Mouse (Mus musculus): ENCODE measurements around the gene Eif2b1.
A peak's percentile ranks its signal among the peaks of the same experiment; 100 is the strongest.
"Not testable (repeated sequence)": the region's sequence is repeated elsewhere in the genome, so short reads cannot be mapped to it uniquely, and the experiment has no call there.

Gene Eif2b1

DNA sequence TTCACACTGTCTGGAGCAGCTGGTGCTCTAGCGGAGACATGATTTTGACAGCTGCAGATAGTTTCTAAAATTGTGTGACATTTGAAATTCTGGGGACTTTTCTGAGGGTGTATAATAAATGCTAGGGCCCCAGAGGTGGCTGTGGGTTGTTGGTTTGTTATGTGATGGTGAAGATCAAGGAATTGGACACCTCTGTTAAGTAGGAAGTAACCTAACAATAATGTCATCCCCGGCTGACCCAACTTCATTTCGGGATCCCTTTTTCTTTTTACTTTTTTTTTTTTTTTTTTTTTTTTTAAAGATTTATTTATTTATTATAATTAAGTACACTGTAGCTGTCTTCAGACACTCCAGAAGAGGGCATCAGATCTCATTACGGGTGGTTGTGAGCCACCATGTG is 28.2 kb downstream of the Eif2b1 start:
- DNase-seq (ENCODE audit: low read depth, low spot score) = not testable (repeated sequence)

DNA sequence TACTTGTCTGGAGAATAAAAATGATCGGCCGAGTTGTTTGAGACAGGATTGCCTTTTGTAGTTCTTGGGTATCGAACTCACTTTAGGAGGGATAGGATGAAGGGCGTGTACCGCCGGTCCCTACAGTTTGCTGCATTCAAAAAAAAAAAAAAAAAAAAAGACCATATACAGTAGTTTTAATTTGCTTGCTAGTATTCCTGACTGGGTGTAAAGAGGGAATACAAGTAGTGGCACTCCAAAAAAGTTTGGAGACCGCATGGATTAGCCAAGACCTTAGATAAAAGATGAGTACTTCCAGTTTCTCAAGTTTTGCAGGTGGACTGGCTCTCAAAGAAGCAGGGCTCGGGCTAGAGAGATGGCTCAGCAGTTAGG is 37.3 kb downstream of the Eif2b1 start:
- no peak for DNase-seq (ENCODE audit: low read depth, low spot score)

DNA sequence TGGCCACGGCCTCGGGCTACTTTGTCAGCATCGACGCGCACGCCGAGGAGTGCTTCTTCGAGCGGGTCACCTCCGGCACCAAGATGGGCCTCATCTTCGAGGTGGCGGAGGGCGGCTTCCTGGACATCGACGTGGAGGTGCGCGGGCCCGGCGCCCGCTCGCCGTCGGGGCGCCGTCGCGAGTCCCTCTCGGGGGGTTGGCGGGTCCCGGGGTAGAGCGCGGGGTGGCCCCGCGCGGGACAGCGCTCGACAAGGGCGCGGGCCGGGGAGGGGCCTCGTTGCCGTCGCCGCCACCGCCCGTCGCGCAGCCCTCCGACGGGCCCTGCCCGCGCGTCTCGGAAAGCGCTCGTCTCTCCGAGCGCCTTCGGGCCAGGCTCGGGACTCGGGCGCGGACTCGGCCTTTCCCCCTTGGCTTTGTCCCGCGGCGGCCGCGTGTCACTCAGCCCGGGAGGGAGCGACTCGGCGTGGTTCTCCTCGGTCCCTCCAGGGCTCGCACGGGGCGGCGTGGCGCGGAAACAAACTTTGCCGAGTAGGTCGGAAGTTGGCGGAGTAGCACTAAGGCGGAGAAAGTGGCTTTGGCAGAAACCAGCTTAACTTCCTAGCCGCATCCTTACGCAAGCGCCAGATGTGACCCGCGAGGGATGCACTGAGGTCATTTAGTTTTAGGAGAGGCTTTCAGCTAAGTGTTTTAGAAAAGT is 37.9 kb downstream of the Eif2b1 start:
- peak; percentile 73 for DNase-seq (ENCODE audit: low read depth, low spot score)

DNA sequence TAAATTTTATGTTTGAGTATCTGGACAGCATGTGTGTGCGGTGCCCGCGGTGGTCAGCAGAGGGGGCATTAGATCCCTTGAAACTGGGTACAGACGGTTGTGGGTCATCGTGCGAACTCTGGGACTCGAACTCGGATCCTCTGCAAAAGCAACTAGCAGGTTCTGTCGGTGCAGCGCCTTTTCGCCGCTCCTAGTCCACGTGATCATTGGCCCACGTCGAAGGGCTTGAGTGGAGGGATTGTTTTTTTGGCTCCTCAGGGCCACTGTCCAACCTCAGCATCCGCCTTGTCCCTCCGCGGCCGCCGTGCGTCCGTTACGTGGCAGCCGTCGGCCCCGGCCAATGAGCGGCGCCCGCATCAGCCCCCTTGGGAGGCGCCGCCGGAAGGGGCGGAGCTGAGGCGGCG is 38.5 kb downstream of the Eif2b1 start, which contains the start of gene Tmed2:
Gene Tmed2, plus strand, starts transcription at position 313 of the 404 bp plus-strand sequence.
- peak; percentile 98 for DNase-seq (ENCODE audit: low read depth, low spot score)

DNA sequence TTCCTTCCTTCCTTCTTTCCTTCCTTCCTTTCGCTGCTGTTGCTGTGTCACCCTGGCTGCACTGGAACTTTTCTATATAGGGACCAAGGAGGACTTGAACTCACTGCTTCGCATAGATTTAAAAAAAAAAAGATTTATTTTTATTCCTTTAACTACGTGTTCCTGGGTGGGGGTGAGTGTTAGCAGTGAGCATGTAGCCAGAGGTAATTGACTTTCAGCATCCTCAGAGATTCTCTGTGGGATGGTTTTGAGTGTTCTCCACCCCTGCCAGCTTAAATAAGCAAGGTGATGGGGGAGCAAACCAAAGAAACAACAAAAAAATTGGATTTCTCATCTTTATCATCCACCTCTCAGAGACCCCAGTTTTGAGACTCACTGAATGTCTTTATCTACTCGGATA is 39.0 kb downstream of the Eif2b1 start:
- no peak for DNase-seq (ENCODE audit: low read depth, low spot score)

DNA sequence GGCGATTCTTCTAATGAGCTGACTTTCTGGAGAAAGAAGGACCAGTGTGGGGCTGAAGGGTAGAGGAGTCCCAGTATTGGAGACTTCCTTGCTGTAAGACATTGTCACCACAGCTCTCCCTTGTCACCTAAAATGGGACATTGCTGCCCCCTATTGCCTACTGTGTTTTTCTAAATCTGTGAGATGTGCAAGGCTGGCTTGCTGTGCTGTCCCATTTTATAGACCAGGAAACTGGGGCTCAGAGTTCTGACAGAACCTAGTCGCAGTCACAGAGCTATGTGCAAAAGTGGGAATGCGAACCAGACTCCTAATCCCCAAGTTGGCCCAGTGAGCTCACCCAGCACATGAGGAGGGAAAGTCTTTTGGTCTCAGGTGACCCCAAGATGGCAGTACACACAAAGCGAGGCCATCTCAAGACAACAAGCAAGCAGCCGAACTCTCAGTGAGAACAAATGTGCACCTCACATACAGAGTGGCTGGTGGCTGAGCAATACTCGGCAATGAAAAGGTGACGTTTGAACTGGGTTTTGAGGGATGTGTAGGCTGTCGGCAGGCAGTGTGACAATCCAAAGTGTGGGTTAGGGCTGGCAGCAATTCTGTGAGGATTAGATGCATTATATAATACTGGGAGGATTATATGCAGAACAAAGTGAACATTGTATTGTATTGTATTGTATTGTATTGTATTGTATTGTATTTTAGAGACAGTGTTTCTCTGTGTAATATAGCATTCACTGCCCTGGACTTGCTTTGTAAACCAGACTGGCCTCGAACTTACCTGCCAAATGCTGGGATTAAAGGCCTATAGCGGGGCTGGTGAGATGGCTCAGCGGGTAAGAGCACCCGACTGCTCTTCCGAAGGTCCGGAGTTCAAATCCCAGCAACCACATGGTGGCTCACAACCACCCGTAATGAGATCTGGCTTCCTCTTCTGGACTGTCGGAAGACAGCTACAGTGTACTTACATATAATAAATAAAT is 39.8 kb downstream of the Eif2b1 start:
- peak; percentile 84 for DNase-seq (ENCODE audit: low read depth, low spot score)

DNA sequence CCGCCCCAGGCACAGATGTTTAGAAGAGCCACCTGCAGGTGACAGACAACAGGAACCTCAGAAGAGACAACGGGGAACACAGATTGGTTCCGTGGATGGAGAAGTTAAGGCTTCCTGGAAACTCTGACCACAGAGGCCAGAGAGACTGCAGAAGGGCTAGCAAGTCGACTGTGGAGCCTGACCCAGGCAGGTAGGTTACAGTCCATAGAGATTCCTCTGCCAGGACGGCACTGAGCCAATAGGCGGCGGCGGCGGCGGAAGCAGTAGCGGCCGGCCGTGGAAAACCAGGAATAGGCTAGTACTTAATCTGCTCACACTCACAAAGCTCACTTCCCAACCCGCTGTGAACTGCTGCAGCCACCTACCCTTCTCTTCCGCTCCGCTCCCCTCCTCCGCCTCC is 42.2 kb downstream of the Eif2b1 start:
- DNase-seq (ENCODE audit: low read depth, low spot score) = no peak

DNA sequence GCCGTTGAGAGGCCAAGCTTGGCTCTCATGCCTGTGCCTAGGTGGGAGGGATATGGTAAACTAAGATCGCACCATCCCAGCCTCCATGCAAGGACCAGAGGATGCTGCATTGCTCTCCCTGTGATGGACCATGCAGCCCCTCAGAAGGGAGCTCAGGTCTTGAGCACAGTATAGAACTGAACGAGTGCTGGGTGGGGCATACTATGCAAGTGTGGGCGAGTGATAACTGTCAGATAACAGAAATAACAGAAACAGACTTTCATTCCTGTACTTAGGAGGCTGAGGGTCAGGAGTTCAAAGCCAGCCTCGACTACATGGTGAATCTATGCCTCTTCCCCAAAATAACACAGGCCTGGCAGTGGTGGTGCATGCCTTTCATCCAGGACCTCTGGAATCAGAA is 43.9 kb downstream of the Eif2b1 start:
- no peak for DNase-seq (ENCODE audit: low read depth, low spot score)

DNA sequence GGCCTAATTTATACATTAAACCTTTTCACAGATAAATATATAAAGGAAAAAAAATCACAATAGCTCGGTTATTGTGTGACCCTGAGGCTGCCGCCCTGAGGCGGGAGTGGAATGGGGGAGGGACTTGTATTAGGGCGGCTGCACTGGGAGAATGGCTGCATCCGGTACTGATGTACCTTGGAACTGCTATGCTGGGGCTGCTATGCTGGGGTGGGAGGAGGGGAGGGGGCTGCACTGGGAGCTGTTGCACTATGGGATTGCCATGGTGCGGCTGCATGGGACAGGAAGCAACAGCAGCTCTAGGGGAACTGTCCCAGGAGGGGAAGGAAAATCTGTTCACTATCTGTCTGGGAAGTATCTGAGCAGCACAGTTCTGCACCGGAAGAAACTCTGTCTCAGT is 46.5 kb downstream of the Eif2b1 start:
- no peak for DNase-seq (ENCODE audit: low read depth, low spot score)

DNA sequence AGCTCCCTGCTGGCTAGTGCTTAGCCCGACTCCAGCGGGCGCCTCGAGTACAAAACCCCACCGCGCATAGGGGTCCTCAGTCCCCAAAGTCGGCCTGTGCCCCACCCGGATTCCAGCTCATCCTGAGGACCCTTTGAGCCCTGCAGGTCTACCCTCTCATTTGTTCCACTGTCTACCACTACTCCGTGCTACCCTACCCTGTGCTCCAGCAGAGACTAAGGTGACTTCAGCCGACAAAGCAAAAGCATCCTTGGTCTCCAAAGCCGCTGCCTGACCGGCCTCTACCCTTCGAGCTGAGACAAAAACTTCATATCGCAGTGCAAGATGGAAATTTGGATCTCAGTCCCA is 47.4 kb downstream of the Eif2b1 start:
- DNase-seq (ENCODE audit: low read depth, low spot score) = peak; percentile 51

DNA sequence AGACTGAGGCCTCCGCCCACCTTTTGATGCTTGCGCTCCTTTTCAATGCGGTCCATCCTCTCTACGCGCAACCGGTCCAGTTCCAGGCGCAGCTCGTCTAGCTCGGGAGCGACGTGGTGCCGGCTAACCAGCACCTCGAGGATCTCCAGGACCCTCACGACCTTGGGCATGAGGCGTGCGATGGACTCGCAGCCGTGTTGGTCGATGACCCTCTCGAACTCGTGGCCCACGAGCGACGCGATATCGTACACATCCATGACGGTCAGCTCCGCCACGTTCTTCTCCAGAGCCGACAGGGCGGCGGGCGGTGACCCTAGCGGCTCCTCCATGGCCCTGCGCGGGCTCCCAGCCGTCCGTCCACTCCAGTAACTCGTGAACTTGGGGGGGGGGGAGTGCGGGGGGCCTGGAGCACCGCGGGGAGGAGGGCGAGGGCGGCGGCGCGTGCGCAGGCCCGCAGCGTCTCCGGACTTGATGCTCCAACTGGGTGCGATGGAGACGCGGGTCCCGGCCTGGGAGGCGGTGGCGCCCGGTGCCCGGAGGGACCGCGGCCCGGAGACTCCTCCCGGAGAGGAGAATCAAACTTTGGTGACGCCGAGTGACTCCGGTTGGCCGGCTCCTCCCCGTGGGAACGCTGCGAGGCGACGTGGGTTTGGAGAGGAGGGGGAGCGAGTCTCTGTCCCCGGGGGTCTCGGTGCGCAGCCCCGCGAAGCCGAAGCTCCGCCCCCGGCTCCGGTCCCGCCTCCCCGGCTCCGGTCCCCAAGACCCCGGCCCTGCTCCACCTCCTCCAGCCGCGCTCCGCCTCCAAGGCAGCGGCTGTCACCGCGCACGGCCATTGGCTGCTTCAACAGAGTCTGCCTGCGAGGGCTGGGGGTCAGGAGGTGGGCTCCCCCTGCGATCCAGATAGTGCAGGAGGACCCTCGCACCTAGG is 48.0 kb downstream of the Eif2b1 start, which contains the start of gene Rilpl1:
Gene Rilpl1, minus strand, starts transcription at position 737 of the 928 bp plus-strand sequence.
- peak; percentile 66 for DNase-seq (ENCODE audit: low read depth, low spot score)

DNA sequence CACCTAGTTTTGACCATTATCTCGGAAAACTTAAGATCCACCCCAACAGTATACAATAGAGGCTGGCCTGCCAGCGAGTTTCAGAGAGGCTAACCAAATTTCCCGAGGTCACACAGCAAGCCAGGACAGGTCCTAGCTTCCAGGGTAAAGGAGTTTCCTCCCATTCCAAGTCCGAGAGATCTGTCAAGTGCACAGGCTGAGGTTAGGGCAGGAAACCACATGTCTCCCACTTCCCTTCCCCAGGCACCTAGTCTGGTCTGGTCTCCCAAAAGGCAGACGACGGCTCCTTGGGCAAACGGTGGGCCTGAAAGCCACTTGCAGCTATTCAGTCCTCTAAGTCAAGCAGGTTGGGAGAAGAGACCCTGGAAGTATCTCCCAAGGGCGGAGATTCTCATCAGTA is 49.2 kb downstream of the Eif2b1 start:
- DNase-seq (ENCODE audit: low read depth, low spot score) = no peak

DNA sequence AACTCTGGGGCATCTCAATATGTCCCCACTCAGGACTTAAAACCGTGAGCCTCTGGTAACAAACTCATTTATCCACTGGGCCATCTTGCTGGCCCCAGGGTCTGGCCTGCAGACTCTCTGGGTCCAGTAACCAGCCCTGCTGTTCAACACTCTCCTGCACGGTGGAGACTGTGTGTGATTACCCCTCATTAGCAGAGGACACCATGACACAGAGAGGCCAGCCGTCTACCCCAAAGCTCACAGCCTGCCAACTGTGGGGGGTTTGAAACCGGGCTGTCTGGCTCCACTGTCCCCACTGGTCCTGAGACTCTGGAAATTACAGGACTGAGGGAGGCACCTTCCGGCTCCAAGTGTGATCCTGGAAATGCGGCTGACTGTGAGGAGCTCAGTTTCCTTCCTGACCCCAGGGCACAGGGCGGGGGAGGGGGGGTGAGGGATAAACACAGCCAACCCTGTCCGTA is 49.7 kb downstream of the Eif2b1 start:
- no peak for DNase-seq (ENCODE audit: low read depth, low spot score)

DNA sequence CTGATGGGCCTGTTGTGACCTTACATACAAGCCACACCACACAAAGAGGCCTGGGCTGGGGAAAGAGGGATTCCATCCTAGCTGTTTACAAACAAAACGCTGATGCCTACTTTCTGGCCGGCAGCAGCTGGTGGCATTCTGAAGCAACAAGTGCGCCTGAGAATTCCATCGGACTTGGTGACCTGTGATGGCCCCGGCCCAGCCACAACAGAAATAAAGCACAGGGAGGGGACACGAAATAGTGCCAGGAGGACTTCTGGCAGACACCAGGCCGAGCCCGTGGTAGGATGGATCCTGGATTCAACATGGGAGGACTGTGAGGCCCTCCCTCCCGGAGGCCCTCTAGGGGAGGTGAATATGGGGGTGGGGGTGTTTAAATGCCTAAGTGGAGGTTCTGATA is 50.1 kb downstream of the Eif2b1 start:
- DNase-seq (ENCODE audit: low read depth, low spot score) = no peak

DNA sequence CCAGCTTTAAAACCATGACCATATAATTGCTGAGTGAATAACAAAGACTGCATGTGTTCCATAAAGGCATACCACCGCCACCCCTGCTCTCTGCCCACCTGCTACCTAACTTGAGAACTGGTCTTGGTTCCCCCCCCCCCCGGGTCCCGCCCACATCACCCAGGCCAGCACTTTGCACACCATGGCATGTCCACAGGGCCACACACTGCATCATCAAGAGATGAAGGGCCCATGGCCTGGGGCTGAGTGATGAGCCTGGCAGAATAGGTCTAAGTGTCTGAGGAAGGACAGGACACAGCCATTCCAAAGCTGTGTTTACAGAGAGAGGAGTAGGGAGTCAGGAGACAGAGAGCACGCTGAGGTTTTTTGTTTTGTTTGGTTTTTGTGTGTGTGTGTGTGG is 50.6 kb downstream of the Eif2b1 start:
- DNase-seq (ENCODE audit: low read depth, low spot score) = no peak

DNA sequence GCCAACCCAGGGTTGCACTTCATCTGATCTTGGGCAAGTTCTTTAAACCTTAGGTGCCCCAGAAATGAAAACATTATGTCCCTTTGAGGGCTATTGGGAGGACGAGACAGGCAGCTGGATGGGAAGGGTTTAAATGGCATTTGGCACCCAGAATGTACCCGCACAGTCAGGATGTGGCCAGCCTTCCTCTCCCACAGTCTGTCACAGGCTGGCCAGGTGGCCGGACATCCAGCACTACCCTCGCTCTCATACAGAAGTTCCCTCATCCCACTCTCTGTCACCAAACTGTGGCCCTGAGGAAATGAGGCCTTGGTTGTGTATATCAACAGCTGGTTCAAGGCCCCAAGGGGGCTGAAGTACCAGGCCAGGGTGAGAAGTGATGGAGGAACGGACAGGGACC is 54.0 kb downstream of the Eif2b1 start:
- no peak for DNase-seq (ENCODE audit: low read depth, low spot score)

DNA sequence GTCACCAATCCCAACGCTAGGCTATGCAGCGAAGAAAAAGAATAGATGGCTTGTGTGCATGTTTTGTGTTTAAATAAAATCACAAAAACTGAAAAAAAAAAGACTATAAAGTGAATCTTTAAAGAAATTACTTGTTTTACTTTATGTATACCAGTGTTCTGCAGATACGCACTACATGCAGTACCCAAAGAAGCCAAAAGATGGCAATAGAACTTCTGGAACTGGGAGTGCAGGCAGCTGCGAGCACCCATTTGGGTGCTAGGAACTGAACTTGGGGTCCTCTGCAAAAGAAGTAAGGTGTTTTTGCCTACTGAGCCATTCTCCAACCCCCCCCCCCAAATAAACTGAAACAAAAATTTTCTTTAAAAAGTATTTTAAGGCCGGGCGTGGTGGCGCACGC is 55.9 kb downstream of the Eif2b1 start:
- no peak for DNase-seq (ENCODE audit: low read depth, low spot score)

DNA sequence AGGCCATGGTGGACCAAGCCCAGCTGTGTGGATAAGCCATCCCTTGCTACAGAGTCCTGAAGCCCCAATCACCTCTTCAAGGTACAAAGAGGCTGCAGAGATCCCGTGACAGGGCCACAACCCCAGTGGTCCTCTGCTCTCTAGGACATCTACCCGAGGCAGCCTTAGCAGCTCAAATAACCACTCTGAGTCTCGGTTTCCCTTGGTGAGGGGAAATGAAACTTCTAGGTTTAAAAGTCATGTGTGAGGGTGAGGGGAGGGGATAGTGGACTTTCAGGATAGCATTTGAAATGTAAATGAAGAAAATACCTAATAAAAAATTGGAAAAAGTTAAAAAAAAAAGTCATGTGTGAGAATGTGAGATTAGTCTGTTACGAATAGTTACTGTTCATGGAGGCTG is 57.3 kb downstream of the Eif2b1 start:
- DNase-seq (ENCODE audit: low read depth, low spot score) = no peak
